Mouse (Mus musculus) spleen, adult 2 months (tissue): ENCODE measurements around the gene Rad51b. TPM values are rescaled to one million over a fixed set of nuclear protein-coding genes. Genes with fewer than 3 reads are reported as not detected.

Experiments used
- DNase-seq, 2 experiments: peaks; one replicate each; pipeline versions ENCODE4 v3.0.0 to v3.0.0-alpha.2; 2012 to 2021; ENCODE audit warnings: low spot score in 2 of 2, low read depth in 1 of 2
- H3K27ac ChIP-seq: fragments of 200-500 bp; 2 replicates; pipeline ENCODE4 v1.5.1; 2012; ENCODE audit warnings: low read length, inconsistent platforms; ENCODE audit not compliant: insufficient read depth
- H3K27me3 ChIP-seq: fragments of 200-500 bp; 2 replicates; pipeline ENCODE4 v1.6.1; 2012; ENCODE audit warnings: mild to moderate bottlenecking, moderate library complexity, low read length, inconsistent platforms; ENCODE audit not compliant: control insufficient read depth, insufficient read depth
- H3K36me3 ChIP-seq: fragments of 200-500 bp; 2 replicates; pipeline ENCODE4 v1.6.1; 2012; ENCODE audit warnings: mild to moderate bottlenecking, low read length, inconsistent platforms; ENCODE audit not compliant: control insufficient read depth, insufficient read depth
- H3K4me1 ChIP-seq: fragments of 200-500 bp; 2 replicates; pipeline ENCODE4 v1.6.1; 2011; ENCODE audit warnings: inconsistent platforms; ENCODE audit not compliant: control insufficient read depth, insufficient read depth, insufficient read length
- H3K4me3 ChIP-seq: fragments of 200-500 bp; 2 replicates; pipeline ENCODE4 v1.5.1; 2011; ENCODE audit warnings: mild to moderate bottlenecking, inconsistent platforms; ENCODE audit not compliant: insufficient read depth, insufficient read length; ENCODE audit errors: extremely low read depth
- CTCF ChIP-seq: fragments of 200-500 bp; IDR thresholded peaks from 2 replicates; pipeline ENCODE4 v1.5.1; 2011; ENCODE audit warnings: mild to moderate bottlenecking, inconsistent platforms; ENCODE audit not compliant: insufficient read depth, insufficient read length, insufficient replicate concordance; ENCODE audit errors: extremely low read depth
- POLR2A ChIP-seq: fragments of 200-500 bp; IDR thresholded peaks from 2 replicates; pipeline ENCODE4 v1.6.1; 2011; ENCODE audit warnings: low read depth, low read length, inconsistent platforms
- WGBS: fragments of 180-500 bp; shearing (Covaris S2); methylation state at CpG from one replicate; pipeline ENCODE4 v1.1.7; 2018; 5-methylcytosine and 5-hydroxymethylcytosine counted together
- polyA plus RNA-seq: library from polyadenylated mRNA; depleted of rRNA; stranded (reverse); fragments of >200 nt; gene quantifications from 2 replicates; pipeline ENCODE4 v1.2.3, GENCODE M21; 2012

The Rad51b gene
- polyA plus RNA-seq, 1 experiment: 0.26 TPM

- no peak overlapping the region for H3K27ac ChIP-seq
- H3K4me1 ChIP-seq: peaks cover 2% of the 10 kb centered on the region; the same call in 1 of the 2 replicates
- DNase-seq: no peak
- H3K36me3 ChIP-seq: no peaks in the 10 kb centered on the region
- no peak overlapping the region for H3K4me3 ChIP-seq
- TF ChIP-seq CTCF: no peak
- TF ChIP-seq POLR2A: no peak
- H3K27me3 ChIP-seq: no peaks in the 10 kb centered on the region
These were observed 428.6 kb downstream of the Rad51b start for GRCm38 (mm10) chr12:79725711-79726110.

- WGBS: 99% methylated on average over 2 of the region's 2 CpGs
- Histone ChIP-seq H3K27ac (no peak overlapping the region), H3K36me3 (no peaks in the 10 kb centered on the region), H3K4me1 (peaks cover 2% of the 10 kb centered on the region; the same call in 1 of the 2 replicates), H3K27me3 (no peaks in the 10 kb centered on the region), H3K4me3 (no peak overlapping the region)
- TF ChIP-seq POLR2A (no peak), CTCF (no peak)
- DNase-seq: no peak
These were observed 429.0 kb downstream of the Rad51b start for GRCm38 (mm10) chr12:79726116-79726515.

- no peak overlapping the region for H3K4me3 ChIP-seq
- no peak overlapping the region for H3K27ac ChIP-seq
- peaks cover 2% of the 10 kb centered on the region; the same call in 1 of the 2 replicates for H3K4me1 ChIP-seq
- no peaks in the 10 kb centered on the region for H3K27me3 ChIP-seq
- H3K36me3 ChIP-seq: no peaks in the 10 kb centered on the region
- no peak for DNase-seq
- no peak for TF ChIP-seq CTCF
- TF ChIP-seq POLR2A: no peak
These were observed 429.9 kb downstream of the Rad51b start for GRCm38 (mm10) chr12:79726959-79727358.

- no peak overlapping the region for H3K4me3 ChIP-seq
- no peaks in the 10 kb centered on the region for H3K36me3 ChIP-seq
- TF ChIP-seq CTCF (no peak), POLR2A (no peak)
- WGBS: 95% methylated on average over 5 of the region's 5 CpGs
- no peak overlapping the region for H3K27ac ChIP-seq
- H3K4me1 ChIP-seq: peaks cover 2% of the 10 kb centered on the region; the same call in 1 of the 2 replicates
- H3K27me3 ChIP-seq: no peaks in the 10 kb centered on the region
- no peak for DNase-seq
These were observed 432.9 kb downstream of the Rad51b start for GRCm38 (mm10) chr12:79729926-79730506.

- H3K4me1 ChIP-seq: no peaks in the 10 kb centered on the region
- no peak overlapping the region for H3K4me3 ChIP-seq
- WGBS: 96% methylated on average over 6 of the region's 6 CpGs
- no peak overlapping the region for H3K27ac ChIP-seq
- no peak for DNase-seq
- no peaks in the 10 kb centered on the region for H3K36me3 ChIP-seq
- no peak for TF ChIP-seq POLR2A
- TF ChIP-seq CTCF: no peak
- H3K27me3 ChIP-seq: no peaks in the 10 kb centered on the region
These were observed 434.8 kb downstream of the Rad51b start for GRCm38 (mm10) chr12:79731905-79732304.

- TF ChIP-seq POLR2A (no peak), CTCF (no peak)
- DNase-seq: no peak
- Histone ChIP-seq H3K36me3 (no peaks in the 10 kb centered on the region), H3K4me1 (no peaks in the 10 kb centered on the region), H3K27me3 (no peaks in the 10 kb centered on the region), H3K27ac (no peak overlapping the region), H3K4me3 (no peak overlapping the region)
- WGBS: 64% methylated on average over 12 of the region's 12 CpGs
These were observed 435.5 kb downstream of the Rad51b start for GRCm38 (mm10) chr12:79732355-79733115.

GRCm38 (mm10) chr12:79735341-79735785 lies 438.3 kb downstream of the Rad51b start:
- H3K27ac ChIP-seq: no peak overlapping the region
- no peaks in the 10 kb centered on the region for H3K27me3 ChIP-seq
- WGBS: 78% methylated on average over 13 of the region's 13 CpGs
- H3K4me3 ChIP-seq: no peak overlapping the region
- H3K4me1 ChIP-seq: no peaks in the 10 kb centered on the region
- no peaks in the 10 kb centered on the region for H3K36me3 ChIP-seq
- no peak for DNase-seq
- TF ChIP-seq POLR2A (no peak), CTCF (no peak)
